Mouse (Mus musculus): ENCODE results near the gene Gm10401. TPM values are rescaled to one million over a fixed set of nuclear protein-coding genes. Genes with fewer than 3 reads are reported as not detected.
A peak's percentile ranks its signal among the peaks of the same experiment; 100 is the strongest.

Gm10401 gene
- total RNA-seq (2021) = not detected

DNA sequence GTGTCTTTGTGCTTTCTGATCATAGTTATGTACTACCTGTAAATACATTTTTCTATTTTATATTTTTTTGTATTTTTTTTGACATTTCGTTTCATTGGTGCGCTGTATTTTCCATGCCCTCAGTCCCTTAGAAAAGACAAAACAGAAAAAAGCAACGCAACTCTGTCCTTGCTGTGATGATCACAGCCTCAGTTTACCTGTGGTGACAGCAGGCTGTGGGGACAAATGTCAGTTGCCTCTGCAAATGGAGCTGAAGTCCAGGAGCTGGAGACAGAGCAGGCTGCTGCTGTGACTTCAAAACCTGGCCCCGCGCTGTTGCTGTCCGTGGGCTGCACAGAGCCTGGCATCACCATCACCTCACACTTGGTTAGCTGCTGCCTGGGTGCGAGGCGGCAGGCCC lies at the start of gene Gm10401:
Gene Gm10401 (minus strand): TSS at position 101 of the 400 bp plus-strand sequence.
- DNase-seq (ENCODE audit: low spot score in 2 of 2) = no peak
- intact Hi-C loops (cut with DNase I) = no loop called here

- intact Hi-C loops (cut with DNase I) = no loop called here
- DNase-seq (ENCODE audit: low spot score in 2 of 2) = no peak
Observed at GRCm38 (mm10) chr5:115147388-115147787, 49.3 kb upstream of the Gm10401 start.

- intact Hi-C loops (cut with DNase I) = no loop called here
- no peak for DNase-seq (ENCODE audit: low spot score in 2 of 2)
Observed at GRCm38 (mm10) chr5:115146747-115147130, 48.6 kb upstream of the Gm10401 start.

GRCm38 (mm10) chr5:115145976-115146746 lies 48.1 kb upstream of the Gm10401 start:
- intact Hi-C loops (cut with DNase I) = no loop called here
- no peak for DNase-seq (ENCODE audit: low spot score in 2 of 2)

- intact Hi-C loops (cut with DNase I) = no loop called here
- no peak for DNase-seq (ENCODE audit: low spot score in 2 of 2)
Observed at GRCm38 (mm10) chr5:115145253-115145968, 47.3 kb upstream of the Gm10401 start.

DNA sequence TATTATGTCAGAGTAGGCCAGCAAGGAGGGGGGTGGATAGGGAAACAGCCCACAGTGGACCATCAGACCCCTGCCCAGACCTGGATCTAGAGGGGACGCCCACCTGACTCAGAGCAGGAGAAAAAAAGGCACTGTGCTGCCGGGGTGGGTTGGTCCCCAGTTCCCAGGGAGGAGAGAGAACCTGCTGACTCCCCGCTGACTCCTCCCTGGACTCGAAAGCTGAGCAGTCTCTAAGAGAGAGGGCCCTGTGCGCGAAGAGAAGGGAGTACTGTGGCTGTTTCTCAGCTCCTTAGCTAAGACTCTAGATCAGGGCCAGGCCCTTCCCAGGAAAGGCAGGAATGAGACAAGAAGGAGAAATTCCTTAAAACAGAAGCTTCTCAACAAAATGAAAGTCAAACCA lies 46.4 kb upstream of the Gm10401 start:
- DNase-seq (ENCODE audit: low spot score in 2 of 2) = no peak
- intact Hi-C loops (cut with DNase I) = no loop called here

DNA sequence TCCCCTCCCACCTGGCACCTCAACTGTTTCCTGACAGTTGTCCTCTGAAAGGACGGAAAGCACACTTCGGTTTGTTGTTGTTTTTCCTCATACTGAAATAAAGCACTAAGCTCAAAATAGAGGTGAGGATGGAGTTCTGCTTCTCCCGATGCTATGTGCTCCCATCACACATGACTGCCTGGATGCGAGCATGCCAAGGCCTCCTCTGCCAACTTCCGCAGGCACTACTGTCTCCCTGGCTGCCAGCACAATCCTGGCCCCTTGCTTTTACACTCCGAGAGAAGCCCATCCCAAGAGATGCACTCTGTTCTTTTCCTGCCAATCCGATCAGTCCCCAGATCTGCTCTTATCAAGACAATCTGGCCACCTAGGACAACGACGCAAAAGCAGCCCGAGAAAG lies 45.5 kb upstream of the Gm10401 start:
- no peak for DNase-seq (ENCODE audit: low spot score in 2 of 2)
- intact Hi-C loops (cut with DNase I) = no loop called here

- intact Hi-C loops (cut with DNase I) = no loop called here
- DNase-seq (ENCODE audit: low spot score in 2 of 2) = no peak
Observed at GRCm38 (mm10) chr5:115142166-115142697, 44.1 kb upstream of the Gm10401 start.

- intact Hi-C loops (cut with DNase I) = no loop called here
- DNase-seq (ENCODE audit: low spot score in 2 of 2) = no peak
Observed at GRCm38 (mm10) chr5:115140726-115141125, 42.6 kb upstream of the Gm10401 start.

- intact Hi-C loops (cut with DNase I) = no loop called here
- DNase-seq (ENCODE audit: low spot score in 2 of 2) = no peak
Observed at GRCm38 (mm10) chr5:115139124-115139523, 41.0 kb upstream of the Gm10401 start.

- peak; percentile 85 to 86 for DNase-seq (ENCODE audit: low spot score in 2 of 2)
- intact Hi-C loops (cut with DNase I) = no loop called here
Observed at GRCm38 (mm10) chr5:115134234-115135165, 36.4 kb upstream of the Gm10401 start, which contains the start of gene Unc119b. Gene Unc119b (minus strand): TSS chr5:115134975.

GRCm38 (mm10) chr5:115133358-115134066 lies 35.4 kb upstream of the Gm10401 start:
- no peak for DNase-seq (ENCODE audit: low spot score in 2 of 2)
- intact Hi-C loops (cut with DNase I) = no loop called here

- intact Hi-C loops (cut with DNase I) = no loop called here
- no peak for DNase-seq (ENCODE audit: low spot score in 2 of 2)
Observed at GRCm38 (mm10) chr5:115132465-115132864, 34.4 kb upstream of the Gm10401 start.

GRCm38 (mm10) chr5:115129328-115129727 lies 31.2 kb upstream of the Gm10401 start:
- intact Hi-C loops (cut with DNase I) = no loop called here
- DNase-seq (ENCODE audit: low spot score in 2 of 2) = no peak

DNA sequence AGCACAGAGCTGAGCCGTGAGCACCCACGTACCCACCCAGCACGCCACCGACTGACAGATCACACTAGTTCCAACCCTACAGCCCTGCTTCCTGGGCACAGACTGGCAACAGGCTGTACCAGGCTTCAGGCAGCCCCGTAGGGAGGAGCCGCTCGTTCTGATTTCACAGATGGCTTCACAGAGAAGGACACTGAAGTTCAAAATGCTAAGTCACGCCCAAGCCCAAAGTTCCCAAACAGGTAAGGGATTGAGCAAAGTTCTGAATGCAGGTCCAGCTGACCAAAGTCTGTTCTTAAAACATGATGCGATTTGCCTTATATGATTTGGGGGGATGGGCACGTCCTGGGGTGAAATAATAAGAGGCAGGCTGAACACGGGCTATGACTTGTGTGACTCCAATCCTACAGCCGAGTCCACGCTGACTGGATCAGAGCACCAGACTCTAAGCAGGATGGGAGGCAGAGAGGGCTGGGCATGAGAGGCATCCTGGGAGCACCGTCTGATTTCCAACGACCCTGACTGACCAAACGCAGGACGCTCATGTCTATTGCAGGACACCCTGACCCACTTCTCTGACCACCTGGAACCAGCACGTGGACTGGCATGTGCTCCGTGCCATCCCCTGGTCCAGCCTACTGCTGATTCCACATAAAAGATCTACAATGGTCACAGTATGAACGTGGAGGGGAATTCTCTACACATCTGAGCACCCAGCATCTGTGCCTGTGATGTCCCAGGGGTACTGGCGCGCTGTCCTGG lies 29.5 kb upstream of the Gm10401 start:
- intact Hi-C loops (cut with DNase I) = no loop called here
- DNase-seq (ENCODE audit: low spot score in 2 of 2) = no peak

DNA sequence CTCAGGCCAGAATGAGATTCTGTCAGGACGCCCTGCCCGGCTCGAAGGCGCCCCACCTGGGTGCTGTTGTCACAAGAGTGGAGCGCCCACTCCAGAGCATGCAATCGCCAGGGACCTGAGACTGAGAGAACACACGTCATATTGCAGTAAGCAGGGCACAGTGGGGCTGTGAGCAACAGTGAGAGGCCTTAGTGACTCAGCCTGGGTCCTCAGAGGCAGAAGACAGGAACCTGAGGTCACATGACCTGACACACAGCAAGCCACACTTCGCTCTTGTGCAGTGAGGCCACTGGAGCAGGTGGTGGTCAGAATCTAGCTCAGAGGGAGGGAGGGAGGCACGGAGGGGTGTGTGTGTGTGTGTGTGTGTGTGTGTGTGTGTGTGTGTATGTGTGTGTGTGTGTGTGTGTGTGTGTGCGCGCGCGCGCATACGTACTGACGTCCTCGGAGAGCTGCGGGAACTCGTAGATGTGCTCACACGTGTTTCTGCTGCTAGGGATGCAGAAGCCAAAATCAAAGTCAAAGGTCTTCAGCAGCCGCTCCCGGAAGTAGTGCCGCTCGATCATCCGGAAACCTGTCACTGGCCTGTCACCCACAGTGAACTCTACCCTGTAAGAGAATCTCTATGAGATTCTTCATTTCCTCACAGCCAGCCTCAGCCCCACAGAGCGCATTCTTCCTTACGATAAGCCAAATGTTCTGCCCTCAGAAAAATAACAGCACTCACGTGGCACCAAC lies 28.6 kb upstream of the Gm10401 start:
- DNase-seq (ENCODE audit: low spot score in 2 of 2) = no peak
- intact Hi-C loops (cut with DNase I) = no loop called here

DNA sequence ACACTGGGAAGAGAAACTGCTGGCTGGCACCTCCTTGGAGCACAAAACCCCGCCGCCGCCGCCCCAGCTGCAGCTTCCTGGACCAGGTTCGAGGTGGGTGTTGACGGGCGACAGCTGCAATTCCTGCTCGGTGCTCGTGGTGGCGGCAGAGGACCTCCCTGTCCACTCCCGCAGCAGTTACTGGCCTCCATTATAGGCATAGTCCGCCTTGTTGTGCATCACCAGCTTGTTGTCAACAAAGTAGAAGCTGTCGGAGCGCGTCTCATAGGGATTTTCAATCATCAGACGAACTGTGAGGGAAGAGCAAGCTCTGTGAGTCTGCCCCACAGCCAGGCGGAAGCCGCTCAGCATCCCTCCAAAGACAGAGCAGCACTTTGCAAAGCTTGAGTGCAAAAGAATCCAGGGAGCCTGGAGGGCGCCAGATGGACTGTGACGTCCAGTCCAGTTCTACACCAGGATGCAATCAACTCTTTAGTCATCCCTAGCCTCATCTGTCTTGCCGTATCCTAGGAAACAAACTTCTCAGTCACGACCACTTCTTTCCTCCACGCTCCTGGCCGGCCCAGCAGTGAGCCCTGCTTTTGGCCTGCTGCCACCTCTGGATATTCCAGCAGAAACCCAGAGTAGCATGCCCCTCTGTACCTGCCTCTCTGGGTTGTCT lies 27.2 kb upstream of the Gm10401 start:
- DNase-seq (ENCODE audit: low spot score in 2 of 2) = peak; percentile 89 to 91
- intact Hi-C loops (cut with DNase I) = loop anchor here (2.0 kb wide), 3 partner anchors 33 to 109 kb away; partner anchors contain the start of genes Mlec and Pop5

Measured in left cerebral cortex, postnatal 36 days (tissue).